Mouse (Mus musculus) layer of hippocampus, postnatal 25 days (tissue): ENCODE results near the gene Ccpg1. TPM values are rescaled to one million over a fixed set of nuclear protein-coding genes. Genes with fewer than 3 reads are reported as not detected.
A peak's percentile ranks its signal among the peaks of the same experiment; 100 is the strongest.

ENCODE experiments used
- DNase-seq, 2 experiments: peaks; one replicate each; pipeline ENCODE4 v3.0.0; 2022; ENCODE audit warnings: mixed read lengths in 2 of 2, low spot score in 1 of 2; ENCODE audit errors: extremely low spot score in 1 of 2
- total RNA-seq, 2 experiments: library from RNA; stranded (reverse); gene quantifications; 2 replicates each; pipeline ENCODE4 v1.2.3; 2021

Ccpg1 gene
- 100 to 1,000 TPM; 134 to 158 TPM for total RNA-seq

GRCm38 (mm10) chr9:72985250-72986220, at the start of gene Ccpg1, which contains the start of gene Ccpg1os:
TSS of gene Ccpg1 (plus strand) at chr9:72985429.
TSS of gene Ccpg1os (minus strand) at chr9:72985382.
- DNase-seq = peak; percentile 86 to 87

GRCm38 (mm10) chr9:72936301-72936700, 48.9 kb upstream of the Ccpg1 start:
- DNase-seq = no peak

GRCm38 (mm10) chr9:72943424-72943823, 41.8 kb upstream of the Ccpg1 start:
- no peak for DNase-seq

GRCm38 (mm10) chr9:72944286-72944685, 40.9 kb upstream of the Ccpg1 start:
- DNase-seq = no peak

- DNase-seq = no peak
These were observed 38.2 kb upstream of the Ccpg1 start for GRCm38 (mm10) chr9:72947010-72947409.

GRCm38 (mm10) chr9:72949572-72949971, 35.7 kb upstream of the Ccpg1 start:
- no peak for DNase-seq

- DNase-seq = no peak
These were observed 30.5 kb upstream of the Ccpg1 start for GRCm38 (mm10) chr9:72954746-72955145.

GRCm38 (mm10) chr9:72955546-72955945, 29.7 kb upstream of the Ccpg1 start:
- no peak for DNase-seq

GRCm38 (mm10) chr9:72958521-72959450, 26.4 kb upstream of the Ccpg1 start, which contains the start of the genes Dyx1c1 and Gm44503:
TSS of gene Dyx1c1 (plus strand) at chr9:72958785.
TSS of gene Gm44503 (plus strand) at chr9:72958852.
- DNase-seq = peak; percentile 42 to 56

- DNase-seq = no peak
These were observed 23.9 kb upstream of the Ccpg1 start for GRCm38 (mm10) chr9:72961346-72961745.

GRCm38 (mm10) chr9:72961959-72962358, 23.3 kb upstream of the Ccpg1 start:
- DNase-seq = no peak

GRCm38 (mm10) chr9:72968349-72969061, 16.7 kb upstream of the Ccpg1 start:
- DNase-seq = peak; percentile 36 to 59

- DNase-seq = no peak
These were observed 15.4 kb upstream of the Ccpg1 start for GRCm38 (mm10) chr9:72969874-72970273.

- DNase-seq = no peak
These were observed 12.8 kb upstream of the Ccpg1 start for GRCm38 (mm10) chr9:72972435-72972834.

- no peak for DNase-seq
These were observed 12.2 kb upstream of the Ccpg1 start for GRCm38 (mm10) chr9:72972984-72973383.

- no peak for DNase-seq
These were observed 10.5 kb upstream of the Ccpg1 start for GRCm38 (mm10) chr9:72974734-72975133.

GRCm38 (mm10) chr9:72975242-72975641, 10.0 kb upstream of the Ccpg1 start:
- DNase-seq = no peak

GRCm38 (mm10) chr9:72983066-72983465, 2.2 kb upstream of the Ccpg1 start:
- no peak for DNase-seq

- DNase-seq = no peak
These were observed 2.5 kb downstream of the Ccpg1 start for GRCm38 (mm10) chr9:72987703-72988102.

GRCm38 (mm10) chr9:72988706-72989105, 3.5 kb downstream of the Ccpg1 start:
- DNase-seq = no peak
